Mouse (Mus musculus) lung, adult 2 months (tissue): ENCODE results near the gene Celf5.

ENCODE experiments used
- CTCF ChIP-seq: fragments of 200-500 bp; IDR thresholded peaks from 2 replicates; pipeline ENCODE4 v1.5.1; 2011; ENCODE audit warnings: mild to moderate bottlenecking, low read length, control low read depth; ENCODE audit not compliant: insufficient read depth
- POLR2A ChIP-seq: fragments of 200-500 bp; IDR thresholded peaks from 2 replicates; pipeline ENCODE4 v1.6.1; 2011; ENCODE audit warnings: low read depth, mild to moderate bottlenecking, control low read depth, low read length, borderline replicate concordance; ENCODE audit errors: extremely low read depth

- no peak for TF ChIP-seq CTCF
- TF ChIP-seq POLR2A = no peak
Observed at GRCm38 (mm10) chr10:81432868-81433262, 49.6 kb downstream of the Celf5 start.
